Mouse (Mus musculus): ENCODE data around the gene Ror1. TPM values are rescaled to one million over a fixed set of nuclear protein-coding genes. Genes with fewer than 3 reads are reported as not detected.

Ror1 gene
- polyA plus RNA-seq, 1 experiment from 2014 or later, result 1.5 TPM

GRCm38 (mm10) chr4:100429371-100429900 lies 333.8 kb downstream of the Ror1 start:
- no peak overlapping the region for H3K4me2 ChIP-seq (ENCODE audit: low read length)
- no peaks in the 10 kb centered on the region for H3K36me3 ChIP-seq (ENCODE audit: control insufficient read depth, insufficient read depth, low read length)
- H3K4me3 ChIP-seq (ENCODE audit: low read length), result no peak overlapping the region
- WGBS, result 90% methylated on average over 2 of the region's 2 CpGs
- no peak overlapping the region for H3K27ac ChIP-seq (ENCODE audit: low read depth, low read length)
- ATAC-seq, result no peak
- H3K9me3 ChIP-seq (ENCODE audit: control insufficient read depth, low read length), result no peaks in the 10 kb centered on the region
- no peak overlapping the region for H3K9ac ChIP-seq (ENCODE audit: low read depth, low read length)
- H3K4me1 ChIP-seq (ENCODE audit: control insufficient read depth, insufficient read depth, low read depth, low read length), result no peaks in the 10 kb centered on the region; the same call in 1 of the 2 replicates
- no peaks in the 10 kb centered on the region for H3K27me3 ChIP-seq (replicated peaks; ENCODE audit: control insufficient read depth, insufficient read depth, low read length)

DNA sequence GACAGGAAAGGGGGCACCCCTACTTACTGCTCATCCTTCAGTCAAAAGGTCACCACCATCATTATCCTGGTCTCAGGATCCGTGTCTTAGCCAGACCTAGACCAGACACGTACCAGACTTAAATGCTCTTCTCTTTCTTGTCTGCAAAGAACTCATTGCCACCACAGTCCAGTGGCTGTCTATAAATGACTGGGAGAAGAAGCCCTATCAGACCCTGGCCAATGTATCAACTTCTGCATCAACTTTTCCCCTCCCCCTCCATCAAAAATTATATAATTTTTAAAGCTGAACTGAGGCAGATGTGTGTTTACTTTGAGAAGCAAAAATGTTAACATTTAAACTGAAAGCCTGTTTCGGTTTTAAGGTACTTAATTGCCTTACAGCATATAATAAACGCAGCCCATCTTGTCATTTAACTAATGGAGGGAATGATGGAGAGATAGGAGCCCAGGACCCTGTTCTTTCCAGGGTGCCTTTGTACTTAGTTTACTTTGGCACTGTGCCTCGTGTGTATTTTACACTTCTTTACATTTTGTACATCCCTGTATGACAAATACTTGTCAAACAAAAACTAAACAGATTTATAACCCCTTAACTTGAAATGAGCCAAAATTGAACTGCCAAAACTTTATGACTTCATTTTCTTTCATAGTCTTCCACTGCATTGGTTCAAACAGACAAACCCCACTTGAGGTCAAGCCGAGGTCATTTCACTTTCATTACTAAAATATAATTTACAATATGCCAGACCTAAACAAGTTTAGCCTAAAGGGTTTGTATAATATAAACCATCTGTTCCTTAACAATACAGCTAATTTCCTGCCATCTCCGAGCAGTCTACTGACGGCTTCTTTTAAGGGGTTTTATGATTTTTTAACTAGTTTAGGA lies 339.9 kb downstream of the Ror1 start:
- no peak overlapping the region for H3K4me2 ChIP-seq (ENCODE audit: low read length)

GRCm38 (mm10) chr4:100436169-100436547 lies 340.6 kb downstream of the Ror1 start:
- Histone ChIP-seq H3K27me3 (replicated peaks; ENCODE audit: control insufficient read depth, insufficient read depth, low read length) (no peaks in the 10 kb centered on the region), H3K36me3 (ENCODE audit: control insufficient read depth, insufficient read depth, low read length) (peaks cover 3% of the 10 kb centered on the region; the same call in 1 of the 2 replicates), H3K4me2 (ENCODE audit: low read length) (no peak overlapping the region), H3K4me1 (ENCODE audit: control insufficient read depth, insufficient read depth, low read depth, low read length) (no peaks in the 10 kb centered on the region), H3K4me3 (ENCODE audit: low read length) (no peak overlapping the region), H3K27ac (ENCODE audit: low read depth, low read length) (no peak overlapping the region), H3K9ac (ENCODE audit: low read depth, low read length) (no peak overlapping the region), H3K9me3 (ENCODE audit: control insufficient read depth, low read length) (no peaks in the 10 kb centered on the region)
- WGBS, result 83% methylated on average over 4 of the region's 4 CpGs
- no peak for ATAC-seq

More for the DNA sequence above, 339.9 kb downstream of the Ror1 start:
- 74% methylated on average over 8 of the region's 8 CpGs for WGBS
- Histone ChIP-seq H3K36me3 (ENCODE audit: control insufficient read depth, insufficient read depth, low read length) (no peaks in the 10 kb centered on the region; the same call in 1 of the 2 replicates), H3K9ac (ENCODE audit: low read depth, low read length) (no peak overlapping the region), H3K4me1 (ENCODE audit: control insufficient read depth, insufficient read depth, low read depth, low read length) (no peaks in the 10 kb centered on the region), H3K27me3 (replicated peaks; ENCODE audit: control insufficient read depth, insufficient read depth, low read length) (no peaks in the 10 kb centered on the region), H3K9me3 (ENCODE audit: control insufficient read depth, low read length) (no peaks in the 10 kb centered on the region), H3K4me3 (ENCODE audit: low read length) (no peak overlapping the region), H3K27ac (ENCODE audit: low read depth, low read length) (no peak overlapping the region)
- no peak for ATAC-seq

- Histone ChIP-seq H3K27me3 (replicated peaks; ENCODE audit: control insufficient read depth, insufficient read depth, low read length) (no peaks in the 10 kb centered on the region), H3K27ac (ENCODE audit: low read depth, low read length) (no peak overlapping the region), H3K9me3 (ENCODE audit: control insufficient read depth, low read length) (no peaks in the 10 kb centered on the region), H3K36me3 (ENCODE audit: control insufficient read depth, insufficient read depth, low read length) (no peaks in the 10 kb centered on the region), H3K9ac (ENCODE audit: low read depth, low read length) (no peak overlapping the region), H3K4me2 (ENCODE audit: low read length) (no peak overlapping the region), H3K4me1 (ENCODE audit: control insufficient read depth, insufficient read depth, low read depth, low read length) (no peaks in the 10 kb centered on the region), H3K4me3 (ENCODE audit: low read length) (no peak overlapping the region)
- no peak for ATAC-seq
- 75% methylated on average over 3 of the region's 3 CpGs for WGBS
These were observed 351.3 kb downstream of the Ror1 start for GRCm38 (mm10) chr4:100446897-100447296.

DNA sequence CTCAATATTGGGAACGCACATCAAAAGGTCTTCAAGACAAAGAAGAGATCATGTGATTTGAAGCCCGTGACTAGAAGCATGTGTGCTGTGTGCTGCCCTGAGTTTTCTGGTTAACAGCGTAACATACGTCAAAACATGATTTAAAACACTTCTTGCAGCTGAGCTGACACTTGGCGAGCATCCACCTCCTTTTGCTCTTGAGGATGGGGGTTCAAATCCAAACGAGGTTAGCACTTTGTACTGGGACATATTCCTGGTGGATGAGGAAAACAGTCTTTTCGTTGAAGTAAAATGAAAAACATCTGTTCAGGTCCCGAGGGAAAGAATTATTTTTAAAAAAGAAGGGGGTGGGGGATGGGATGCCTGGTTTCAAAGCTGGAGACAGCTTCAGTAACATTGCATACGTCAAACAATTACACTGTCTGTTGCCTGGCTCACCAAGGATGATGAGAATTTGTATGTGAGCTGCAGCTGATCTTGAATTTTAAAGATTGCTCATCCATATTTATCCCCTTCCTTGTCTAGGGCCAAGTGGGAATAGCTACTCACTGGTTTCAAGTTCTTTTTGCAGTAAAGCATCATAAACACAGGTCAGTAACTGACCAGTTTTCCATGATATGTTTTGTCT lies 367.0 kb downstream of the Ror1 start:
- Histone ChIP-seq H3K9me3 (ENCODE audit: control insufficient read depth, low read length) (no peaks in the 10 kb centered on the region), H3K27me3 (replicated peaks; ENCODE audit: control insufficient read depth, insufficient read depth, low read length) (no peaks in the 10 kb centered on the region), H3K4me1 (ENCODE audit: control insufficient read depth, insufficient read depth, low read depth, low read length) (no peaks in the 10 kb centered on the region), H3K4me2 (ENCODE audit: low read length) (no peak overlapping the region), H3K4me3 (ENCODE audit: low read length) (no peak overlapping the region), H3K27ac (ENCODE audit: low read depth, low read length) (no peak overlapping the region), H3K9ac (ENCODE audit: low read depth, low read length) (no peak overlapping the region), H3K36me3 (ENCODE audit: control insufficient read depth, insufficient read depth, low read length) (no peaks in the 10 kb centered on the region)
- ATAC-seq, result no peak
- 45% methylated on average over 9 of the region's 9 CpGs for WGBS

- ATAC-seq, result peak; percentile 96
- peak within 1 kb of the TSS; percentile 6 for H3K4me3 ChIP-seq (ENCODE audit: low read length)
- no peaks in the 10 kb centered on the region for H3K36me3 ChIP-seq (ENCODE audit: control insufficient read depth, insufficient read depth, low read length)
- no peak within 1 kb of the TSS for H3K27ac ChIP-seq (ENCODE audit: low read depth, low read length)
- no peak within 1 kb of the TSS for H3K9ac ChIP-seq (ENCODE audit: low read depth, low read length)
- no peaks in the 10 kb centered on the region for H3K4me1 ChIP-seq (ENCODE audit: control insufficient read depth, insufficient read depth, low read depth, low read length)
- 23% methylated on average over 15 of the region's 15 CpGs for WGBS
- peak within 1 kb of the TSS; percentile 49 for H3K4me2 ChIP-seq (ENCODE audit: low read length)
- H3K9me3 ChIP-seq (ENCODE audit: control insufficient read depth, low read length), result no peaks in the 10 kb centered on the region
- H3K27me3 ChIP-seq (replicated peaks; ENCODE audit: control insufficient read depth, insufficient read depth, low read length), result no peaks in the 10 kb centered on the region
These were observed 383.2 kb downstream of the Ror1 start, which contains the start of gene Ube2u for GRCm38 (mm10) chr4:100478592-100479321. Ube2u (plus strand) TSS chr4:100478849.

DNA sequence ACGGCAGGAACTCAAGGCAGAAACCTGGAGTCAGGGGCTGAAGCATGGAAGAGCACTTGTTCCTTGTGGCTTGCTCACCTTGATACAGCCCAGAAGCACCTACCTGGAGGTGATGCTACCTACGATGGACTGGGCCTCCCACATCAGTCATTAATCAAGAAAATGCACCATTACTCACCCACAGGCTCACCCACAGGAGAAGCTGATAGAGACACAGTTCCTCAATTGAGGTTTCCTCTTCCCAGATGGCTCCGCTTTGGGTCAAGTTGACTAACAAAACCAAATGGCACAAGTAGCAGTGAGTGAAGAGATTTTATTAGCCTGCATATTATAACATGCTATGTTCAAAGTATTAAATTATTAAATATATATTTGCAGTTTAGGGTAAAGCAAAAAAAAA lies 392.9 kb downstream of the Ror1 start:
- no peaks in the 10 kb centered on the region for H3K27me3 ChIP-seq (replicated peaks; ENCODE audit: control insufficient read depth, insufficient read depth, low read length)
- H3K36me3 ChIP-seq (ENCODE audit: control insufficient read depth, insufficient read depth, low read length), result no peaks in the 10 kb centered on the region
- H3K4me2 ChIP-seq (ENCODE audit: low read length), result no peak overlapping the region
- WGBS, result 95% methylated on average over 3 of the region's 3 CpGs
- no peaks in the 10 kb centered on the region for H3K4me1 ChIP-seq (ENCODE audit: control insufficient read depth, insufficient read depth, low read depth, low read length)
- no peak for ATAC-seq
- H3K27ac ChIP-seq (ENCODE audit: low read depth, low read length), result no peak overlapping the region
- no peaks in the 10 kb centered on the region for H3K9me3 ChIP-seq (ENCODE audit: control insufficient read depth, low read length)
- no peak overlapping the region for H3K9ac ChIP-seq (ENCODE audit: low read depth, low read length)
- no peak overlapping the region for H3K4me3 ChIP-seq (ENCODE audit: low read length)

Measured in hindbrain, embryonic 16.5 days (tissue).